Mouse (Mus musculus) ES-E14 (cell line): ENCODE data around the gene Slc50a1.

Source experiments
- HCFC1 ChIP-seq: IDR thresholded peaks from 2 replicates; pipeline ENCODE4 v1.6.1; 2012; ENCODE audit warnings: low read length, inconsistent platforms, borderline replicate concordance; ENCODE audit not compliant: insufficient read depth
- ZC3H11A ChIP-seq: IDR thresholded peaks from 2 replicates; pipeline ENCODE4 v1.6.1; 2012; ENCODE audit warnings: low read depth, mild to moderate bottlenecking, inconsistent platforms, low read length, borderline replicate concordance
- ZNF384 ChIP-seq: IDR thresholded peaks from 2 replicates; pipeline ENCODE4 v1.6.1; 2012; ENCODE audit warnings: low read depth, low read length, inconsistent platforms

DNA sequence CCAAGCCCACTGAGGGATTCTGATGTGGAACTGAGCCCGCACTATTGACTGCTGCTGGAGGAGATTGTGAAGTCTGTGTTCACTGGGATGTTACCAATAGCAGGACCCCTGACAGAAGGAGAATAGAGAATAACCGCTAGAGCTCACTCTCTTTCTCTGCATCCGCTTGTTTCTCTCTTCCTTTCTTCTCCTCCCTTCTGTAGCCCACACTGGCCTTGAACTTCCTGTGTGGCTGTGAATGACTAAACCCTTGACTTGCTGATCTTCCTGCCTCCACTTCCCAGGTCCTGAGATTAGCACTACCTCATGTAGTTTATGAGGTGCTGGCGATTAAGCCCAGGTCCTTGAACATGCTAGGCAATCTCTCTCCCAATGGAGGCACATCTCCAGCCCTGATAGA lies 22.9 kb downstream of the Slc50a1 start:
- no peak for TF ChIP-seq HCFC1
- no peak for TF ChIP-seq ZNF384
- no peak for TF ChIP-seq ZC3H11A
